Mouse (Mus musculus): ENCODE measurements around the gene Dnah8. TPM values are rescaled to one million over a fixed set of nuclear protein-coding genes. Genes with fewer than 3 reads are reported as not detected.

The Dnah8 gene
- polyA plus RNA-seq, 1 experiment from 2014 or later = 3.1 TPM

GRCm38 (mm10) chr17:30844321-30844791, 220.2 kb downstream of the Dnah8 start:
- no peaks in the 10 kb centered on the region for H3K36me3 ChIP-seq
- 0 out of 2 replicates have a peak, but pooled peaks cover 4% of the 10 kb centered on the region for H3K27me3 ChIP-seq (replicated peaks)
- 48% methylated on average over 9 of the region's 9 CpGs for WGBS (ENCODE audit: insufficient replicate concordance)
- no peak overlapping the region for H3K27ac ChIP-seq
- no peak for ATAC-seq
- no peak overlapping the region for H3K4me2 ChIP-seq
- no peak overlapping the region for H3K9ac ChIP-seq
- no peaks in the 10 kb centered on the region for H3K9me3 ChIP-seq (replicated peaks)
- no peaks in the 10 kb centered on the region for H3K4me1 ChIP-seq
- no peak overlapping the region for H3K4me3 ChIP-seq

DNA sequence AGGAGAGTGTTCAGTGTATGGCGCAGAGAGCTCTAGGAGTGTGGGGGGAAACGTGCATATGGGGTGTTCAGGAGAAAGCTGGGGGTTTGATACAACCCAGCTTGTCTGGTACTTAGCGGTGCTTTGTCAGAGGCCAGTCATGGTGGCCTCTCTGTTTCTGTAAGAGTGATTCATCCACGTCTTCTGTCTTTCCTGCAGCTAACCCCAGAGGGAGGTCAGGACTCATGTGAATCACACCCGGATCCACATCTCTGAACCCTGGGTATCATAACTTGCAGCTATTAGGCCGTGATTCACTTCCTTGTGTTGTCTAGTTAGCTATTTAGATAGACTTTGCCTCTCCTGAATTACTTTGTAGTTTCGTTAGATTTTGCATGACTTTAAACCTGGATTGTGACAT, 223.3 kb downstream of the Dnah8 start:
- no peak for ATAC-seq
- Histone ChIP-seq H3K4me1 (no peaks in the 10 kb centered on the region), H3K36me3 (no peaks in the 10 kb centered on the region), H3K27me3 (replicated peaks) (no peaks in the 10 kb centered on the region), H3K4me2 (no peak overlapping the region), H3K9ac (no peak overlapping the region), H3K27ac (no peak overlapping the region), H3K9me3 (replicated peaks) (no peaks in the 10 kb centered on the region), H3K4me3 (no peak overlapping the region)
- WGBS (ENCODE audit: insufficient replicate concordance) = 67% methylated on average over 7 of the region's 7 CpGs

DNA sequence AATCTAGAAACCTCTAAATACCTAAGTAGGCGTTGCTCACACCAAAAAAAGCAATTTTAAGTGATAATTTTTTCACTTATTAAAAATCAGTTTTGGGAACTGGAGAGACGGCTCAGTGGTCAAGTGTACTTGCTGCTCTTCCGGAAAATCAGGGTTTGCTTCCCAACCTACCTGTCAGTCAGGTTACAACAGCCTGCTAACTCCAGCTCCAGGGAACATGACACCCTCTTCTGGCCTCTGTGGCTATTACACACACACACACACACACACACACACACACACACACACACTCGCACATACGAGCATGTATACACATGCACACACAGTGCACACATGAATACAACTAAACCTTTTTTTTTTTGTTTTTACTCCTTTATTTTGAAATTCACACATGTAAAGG, 223.9 kb downstream of the Dnah8 start:
- H3K9ac ChIP-seq = no peak overlapping the region
- no peaks in the 10 kb centered on the region for H3K9me3 ChIP-seq (replicated peaks)
- no peak overlapping the region for H3K4me3 ChIP-seq
- WGBS (ENCODE audit: insufficient replicate concordance) = 74% methylated on average over 5 of the region's 5 CpGs
- H3K27me3 ChIP-seq (replicated peaks) = no peaks in the 10 kb centered on the region
- no peak overlapping the region for H3K4me2 ChIP-seq
- H3K4me1 ChIP-seq = no peaks in the 10 kb centered on the region
- no peaks in the 10 kb centered on the region for H3K36me3 ChIP-seq
- no peak overlapping the region for H3K27ac ChIP-seq
- ATAC-seq = no peak

- Histone ChIP-seq H3K27me3 (replicated peaks) (no peaks in the 10 kb centered on the region), H3K9ac (no peak overlapping the region), H3K4me1 (no peaks in the 10 kb centered on the region), H3K9me3 (replicated peaks) (no peaks in the 10 kb centered on the region), H3K36me3 (no peaks in the 10 kb centered on the region), H3K4me2 (no peak overlapping the region), H3K27ac (no peak overlapping the region), H3K4me3 (no peak overlapping the region)
- WGBS (ENCODE audit: insufficient replicate concordance) = 78% methylated on average over 6 of the region's 6 CpGs
- ATAC-seq = no peak
Measured at GRCm38 (mm10) chr17:30848804-30849203, 224.7 kb downstream of the Dnah8 start.

DNA sequence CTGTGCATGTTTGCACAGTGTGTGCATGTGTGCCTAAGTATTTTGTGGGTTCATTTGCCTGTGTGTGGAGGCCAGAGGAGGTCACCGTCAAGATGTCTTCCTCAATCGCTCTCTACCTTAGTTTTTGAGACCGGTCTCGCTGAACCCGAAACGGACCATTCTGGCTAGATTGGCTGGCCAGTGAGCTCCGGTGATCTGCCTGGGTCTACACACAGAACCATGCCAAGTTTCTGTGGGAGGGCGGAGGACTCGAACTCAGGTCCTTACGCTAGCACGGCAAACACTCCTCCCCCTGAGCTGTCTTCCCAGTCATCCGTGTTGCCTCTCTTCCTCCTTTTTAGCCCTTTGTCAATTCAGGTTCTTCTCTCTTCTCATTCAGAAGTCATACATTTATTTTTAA, 225.7 kb downstream of the Dnah8 start:
- Histone ChIP-seq H3K4me3 (no peak overlapping the region), H3K9me3 (replicated peaks) (no peaks in the 10 kb centered on the region), H3K4me2 (no peak overlapping the region), H3K27me3 (replicated peaks) (no peaks in the 10 kb centered on the region), H3K4me1 (no peaks in the 10 kb centered on the region), H3K9ac (no peak overlapping the region), H3K27ac (no peak overlapping the region), H3K36me3 (no peaks in the 10 kb centered on the region)
- no peak for ATAC-seq
- 85% methylated on average over 12 of the region's 12 CpGs for WGBS (ENCODE audit: insufficient replicate concordance)

- Histone ChIP-seq H3K36me3 (no peaks in the 10 kb centered on the region), H3K9me3 (replicated peaks) (no peaks in the 10 kb centered on the region), H3K4me3 (no peak overlapping the region), H3K27ac (no peak overlapping the region), H3K27me3 (replicated peaks) (no peaks in the 10 kb centered on the region), H3K4me1 (no peaks in the 10 kb centered on the region), H3K4me2 (no peak overlapping the region), H3K9ac (no peak overlapping the region)
- no peak for ATAC-seq
Measured at GRCm38 (mm10) chr17:30852345-30852744, 228.2 kb downstream of the Dnah8 start.

- WGBS (ENCODE audit: insufficient replicate concordance) = 70% methylated on average over 5 of the region's 5 CpGs
- no peaks in the 10 kb centered on the region for H3K9me3 ChIP-seq (replicated peaks)
- no peak for ATAC-seq
Measured at GRCm38 (mm10) chr17:30857347-30857746, 233.2 kb downstream of the Dnah8 start.

GRCm38 (mm10) chr17:30858586-30859259, 234.6 kb downstream of the Dnah8 start:
- no peaks in the 10 kb centered on the region for H3K36me3 ChIP-seq
- H3K4me1 ChIP-seq = 0 out of 2 replicates have a peak, but pooled peaks cover 4% of the 10 kb centered on the region
- no peak overlapping the region for H3K4me2 ChIP-seq
- no peaks in the 10 kb centered on the region for H3K9me3 ChIP-seq (replicated peaks)
- no peak overlapping the region for H3K4me3 ChIP-seq
- no peak for ATAC-seq
- no peak overlapping the region for H3K9ac ChIP-seq
- 33% methylated on average over 11 of the region's 11 CpGs for WGBS (ENCODE audit: insufficient replicate concordance)
- no peak overlapping the region for H3K27ac ChIP-seq
- H3K27me3 ChIP-seq (replicated peaks) = 0 out of 2 replicates have a peak, but pooled peaks cover 3% of the 10 kb centered on the region

More at GRCm38 (mm10) chr17:30857347-30857746, 233.2 kb downstream of the Dnah8 start:
- no peak overlapping the region for H3K27ac ChIP-seq
- H3K36me3 ChIP-seq = no peaks in the 10 kb centered on the region
- H3K9ac ChIP-seq = no peak overlapping the region
- 0 out of 2 replicates have a peak, but pooled peaks cover 4% of the 10 kb centered on the region for H3K4me1 ChIP-seq
- H3K4me2 ChIP-seq = no peak overlapping the region
- no peak overlapping the region for H3K4me3 ChIP-seq
- no peaks in the 10 kb centered on the region for H3K27me3 ChIP-seq (replicated peaks)

DNA sequence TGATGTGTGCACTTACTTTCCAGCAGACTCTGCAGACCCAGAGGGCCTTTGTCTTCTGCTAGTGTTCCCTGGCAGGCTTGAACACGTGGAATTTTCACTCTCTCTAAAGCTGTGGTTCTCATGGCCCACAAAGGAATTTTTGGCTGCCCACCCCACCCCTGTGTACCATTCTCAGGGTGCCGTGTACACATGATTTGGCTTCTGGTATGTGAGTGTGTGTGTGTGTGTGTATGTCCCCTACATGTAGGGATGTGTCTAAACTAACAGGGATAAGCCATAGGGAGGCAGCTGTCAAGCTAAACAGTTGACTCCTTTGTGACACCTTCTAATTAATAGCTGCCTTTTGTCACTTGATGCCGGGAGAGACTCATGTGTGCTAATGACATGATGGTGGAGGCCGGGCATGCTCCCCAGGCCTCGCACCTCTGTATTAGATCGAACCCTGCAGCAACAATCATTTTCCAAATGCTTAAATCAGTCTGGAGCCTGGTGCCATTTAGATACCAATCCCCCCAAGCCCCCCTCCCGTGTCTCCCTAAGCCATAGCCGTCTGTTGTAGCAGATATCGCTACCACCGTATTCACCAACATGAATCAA, 235.9 kb downstream of the Dnah8 start:
- Histone ChIP-seq H3K4me3 (no peak overlapping the region), H3K4me1 (0 out of 2 replicates have a peak, but pooled peaks cover 4% of the 10 kb centered on the region), H3K4me2 (no peak overlapping the region), H3K27ac (no peak overlapping the region), H3K36me3 (no peaks in the 10 kb centered on the region), H3K9ac (no peak overlapping the region), H3K9me3 (replicated peaks) (no peaks in the 10 kb centered on the region), H3K27me3 (replicated peaks) (0 out of 2 replicates have a peak, but pooled peaks cover 6% of the 10 kb centered on the region)
- ATAC-seq = no peak
- 61% methylated on average over 10 of the region's 10 CpGs for WGBS (ENCODE audit: insufficient replicate concordance)

- ATAC-seq = no peak
- H3K4me3 ChIP-seq = no peak overlapping the region
- no peak overlapping the region for H3K4me2 ChIP-seq
- H3K36me3 ChIP-seq = no peaks in the 10 kb centered on the region
- no peaks in the 10 kb centered on the region for H3K9me3 ChIP-seq (replicated peaks)
- 58% methylated on average over 7 of the region's 7 CpGs for WGBS (ENCODE audit: insufficient replicate concordance)
- H3K9ac ChIP-seq = no peak overlapping the region
- 0 out of 2 replicates have a peak, but pooled peaks cover 4% of the 10 kb centered on the region for H3K4me1 ChIP-seq
- no peak overlapping the region for H3K27ac ChIP-seq
- 0 out of 2 replicates have a peak, but pooled peaks cover 6% of the 10 kb centered on the region for H3K27me3 ChIP-seq (replicated peaks)
Measured at GRCm38 (mm10) chr17:30860606-30861005, 236.5 kb downstream of the Dnah8 start.

DNA sequence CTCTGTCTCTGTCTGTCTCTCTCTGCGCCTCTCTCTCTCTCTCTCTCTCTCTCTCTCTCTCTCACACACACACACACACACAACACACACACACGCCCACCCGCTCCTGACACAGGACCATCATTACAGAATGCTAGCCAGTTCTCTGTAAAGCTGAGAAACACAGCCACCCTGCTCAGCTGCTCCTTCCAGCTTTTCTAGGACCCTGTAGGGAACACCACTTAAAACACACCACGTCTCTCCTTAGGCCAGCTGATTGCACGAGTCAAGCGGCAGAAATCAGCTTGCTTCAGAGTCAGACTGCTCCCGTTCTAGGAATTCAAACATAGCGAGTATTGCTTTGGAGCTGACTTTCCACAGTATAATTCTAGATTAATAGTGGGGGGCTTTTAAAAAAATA, 242.1 kb downstream of the Dnah8 start:
- no peak overlapping the region for H3K4me3 ChIP-seq
- WGBS (ENCODE audit: insufficient replicate concordance) = 65% methylated on average over 8 of the region's 8 CpGs
- no peaks in the 10 kb centered on the region for H3K9me3 ChIP-seq (replicated peaks)
- 0 out of 2 replicates have a peak, but pooled peaks cover 4% of the 10 kb centered on the region for H3K4me1 ChIP-seq
- no peaks in the 10 kb centered on the region for H3K36me3 ChIP-seq
- no peak for ATAC-seq
- no peak overlapping the region for H3K9ac ChIP-seq
- no peak overlapping the region for H3K27ac ChIP-seq
- 0 out of 2 replicates have a peak, but pooled peaks cover 6% of the 10 kb centered on the region for H3K27me3 ChIP-seq (replicated peaks)
- no peak overlapping the region for H3K4me2 ChIP-seq

DNA sequence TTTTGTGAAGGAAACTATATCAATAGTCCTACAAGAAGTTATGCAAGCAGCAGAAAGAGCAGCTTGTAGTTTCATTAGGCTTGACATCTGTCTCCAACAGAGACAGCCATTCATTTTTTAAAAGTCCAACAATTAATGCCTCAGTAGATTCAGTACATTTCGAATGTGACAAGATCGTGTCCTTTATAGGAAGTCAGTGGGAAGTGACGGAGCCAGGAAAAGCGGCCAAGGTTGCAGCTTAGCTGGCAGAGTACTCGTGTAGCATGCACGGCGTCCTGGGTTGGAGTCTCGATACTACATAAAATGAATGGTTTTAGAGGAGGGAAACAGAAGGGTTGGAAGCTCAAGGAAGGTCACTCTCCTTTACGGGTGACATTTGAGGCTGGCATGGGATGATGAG, 242.8 kb downstream of the Dnah8 start:
- Histone ChIP-seq H3K9ac (no peak overlapping the region), H3K27ac (no peak overlapping the region), H3K27me3 (replicated peaks) (0 out of 2 replicates have a peak, but pooled peaks cover 6% of the 10 kb centered on the region), H3K36me3 (no peaks in the 10 kb centered on the region), H3K4me3 (no peak overlapping the region), H3K4me1 (no peaks in the 10 kb centered on the region), H3K9me3 (replicated peaks) (no peaks in the 10 kb centered on the region), H3K4me2 (no peak overlapping the region)
- WGBS (ENCODE audit: insufficient replicate concordance) = 79% methylated on average over 9 of the region's 9 CpGs
- ATAC-seq = no peak
